Mouse (Mus musculus) central nervous system, embryonic 18 days (tissue): ENCODE data around the gene Stfa2l1. TPM values are rescaled to one million over a fixed set of nuclear protein-coding genes. Genes with fewer than 3 reads are reported as not detected.

ENCODE experiments used
- polyA plus RNA-seq: library from polyadenylated mRNA; depleted of rRNA; stranded (reverse); fragments of >200 nt; gene quantifications from 2 replicates; pipeline ENCODE4 v1.2.3, GENCODE M21; 2012; rRNA removed

The Stfa2l1 gene
- 1.7 TPM in 1 of 2 replicates, not detected in the other for polyA plus RNA-seq

DNA sequence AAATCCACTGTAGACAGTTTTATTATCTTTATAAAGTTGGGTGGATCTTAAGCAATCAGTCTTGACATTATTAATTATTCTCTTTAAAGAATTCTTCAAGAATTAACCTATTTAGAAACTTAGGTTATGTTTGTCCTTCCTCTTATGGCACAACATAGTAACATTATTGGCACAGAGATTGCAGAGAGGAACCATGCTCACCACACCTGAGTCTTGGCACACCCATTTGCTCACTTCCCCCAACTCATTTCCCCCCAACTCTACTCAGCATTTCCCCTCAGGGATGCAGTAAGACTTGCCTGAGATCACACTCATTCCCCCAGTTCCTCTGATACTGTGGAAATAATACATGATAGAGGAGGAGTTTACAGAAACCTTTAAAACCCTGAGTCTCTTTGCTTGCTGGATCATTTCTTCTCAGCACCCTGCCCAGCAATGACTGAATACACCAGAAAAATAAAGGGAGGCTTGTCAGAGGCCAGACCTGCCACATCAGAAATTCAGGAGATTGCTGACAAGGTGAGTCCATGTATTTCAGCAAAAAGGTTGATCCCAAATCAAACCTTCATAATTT is at the start of gene Stfa2l1:
Gene Stfa2l1 (plus strand): TSS at position 410 of the 574 bp plus-strand sequence.

DNA sequence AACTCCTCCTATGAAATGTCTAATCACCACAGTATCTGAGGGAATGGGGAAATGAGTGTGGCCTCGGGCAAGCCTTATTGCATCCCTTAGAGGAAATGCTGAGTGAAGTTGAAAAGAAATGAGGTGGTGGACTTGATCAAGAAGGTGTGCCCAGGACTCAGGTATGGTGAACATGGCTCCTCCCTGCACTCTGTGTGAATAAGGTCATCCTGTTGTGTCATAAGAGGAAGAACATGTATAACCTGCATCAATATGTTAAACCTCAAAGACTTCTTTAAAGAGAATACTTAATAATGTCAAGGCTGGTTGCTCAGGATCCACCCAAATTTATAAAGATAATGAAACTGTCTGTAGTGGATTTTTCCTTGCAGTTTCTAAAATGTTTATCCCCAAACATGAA is 25.5 kb upstream of the Stfa2l1 start, which contains the start of gene Csta1:
Gene Csta1 (minus strand): TSS at position 101 of the 400 bp plus-strand sequence.

DNA sequence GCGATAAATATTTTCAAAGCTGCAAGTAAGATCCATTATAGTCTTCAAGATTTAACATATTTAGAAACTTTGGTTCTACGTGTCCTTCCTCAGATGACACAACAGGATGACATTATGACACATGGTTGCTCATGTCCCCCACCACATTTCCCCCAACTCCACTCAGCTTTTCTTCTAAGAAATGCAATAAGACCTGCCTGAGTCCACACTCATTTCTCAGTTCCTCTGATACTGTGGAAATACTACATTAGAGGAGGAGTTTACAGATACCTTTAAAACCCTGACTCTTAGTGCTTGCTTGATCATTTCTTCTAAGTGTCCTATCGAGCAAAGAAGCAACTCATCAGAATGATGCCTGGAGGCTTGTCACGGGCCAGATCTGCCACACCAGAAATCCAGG is 27.3 kb downstream of the Stfa2l1 start, which contains the start of gene Gm5483:
Gene Gm5483 (plus strand): TSS at position 301 of the 400 bp plus-strand sequence.

DNA sequence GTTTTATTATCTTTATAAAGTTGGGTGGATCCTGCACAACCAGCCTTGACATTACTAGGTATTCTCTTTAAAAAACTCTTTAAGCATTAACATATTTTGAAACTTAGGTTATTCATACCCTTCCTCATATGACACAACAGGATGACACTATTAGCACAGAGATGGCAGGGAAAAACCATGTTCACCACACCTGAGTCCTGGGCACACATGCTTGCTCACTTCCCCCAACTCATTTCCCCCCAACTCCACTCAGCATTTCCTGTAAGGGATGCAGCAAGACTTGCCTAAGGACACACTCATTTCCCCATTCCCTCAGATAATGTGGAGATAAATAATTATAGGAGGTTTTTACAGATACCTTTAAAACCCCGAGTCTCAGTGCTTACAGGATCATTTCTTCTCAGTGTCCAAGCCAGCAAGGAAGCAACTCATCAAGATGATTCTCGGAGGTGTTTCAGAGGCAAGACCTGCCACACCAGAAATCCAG is 53.4 kb downstream of the Stfa2l1 start, which contains the start of gene Gm5416:
Gene Gm5416 (plus strand): TSS at position 437 of the 487 bp plus-strand sequence.

Other genes starting within 250 kb of the Stfa2l1 start
- gene Parp9, start 218.3 kb upstream of the Stfa2l1 start, polyA plus RNA-seq: 2.3 and 2.9 TPM in 2 replicates
- 1.1 and 1.3 TPM in 2 replicates for gene Dtx3l, start 217.7 kb upstream of the Stfa2l1 start, polyA plus RNA-seq
- 37.7 and 39.9 TPM in 2 replicates for gene Kpna1, start 178.1 kb upstream of the Stfa2l1 start, polyA plus RNA-seq
- 7.2 and 7.3 TPM in 2 replicates for gene Wdr5b, start 115.6 kb upstream of the Stfa2l1 start, polyA plus RNA-seq
- 128 and 129 TPM in 2 replicates for gene Fam162a, start 85.2 kb upstream of the Stfa2l1 start, polyA plus RNA-seq
- gene Ccdc58, start 85.1 kb upstream of the Stfa2l1 start, polyA plus RNA-seq: 22.5 and 25.2 TPM in 2 replicates
- gene Csta1, start 25.6 kb upstream of the Stfa2l1 start, polyA plus RNA-seq: not detected in 2 replicates
- 0.30 and 2.5 TPM in 2 replicates for gene Gm5483, start 27.4 kb downstream of the Stfa2l1 start, polyA plus RNA-seq
- not detected in 2 replicates for gene Gm5416, start 53.6 kb downstream of the Stfa2l1 start, polyA plus RNA-seq
- 0.70 TPM in 1 of 2 replicates, not detected in the other for gene 2010005H15Rik, start 64.7 kb downstream of the Stfa2l1 start, polyA plus RNA-seq
- gene Stfa1, start 120.1 kb downstream of the Stfa2l1 start, polyA plus RNA-seq: 0.30 and 1.8 TPM in 2 replicates
- not detected in 2 replicates for gene BC117090, start 177.5 kb downstream of the Stfa2l1 start, polyA plus RNA-seq
- gene BC100530, start 210.9 kb downstream of the Stfa2l1 start, polyA plus RNA-seq: 0.51 and 1.9 TPM in 2 replicates